Comparison of ENCODE assay signal across 18 mouse cellular contexts in genomic region chr17:57251431-57251830, GRCm38 (mm10). TPM values are rescaled to one million over a fixed set of nuclear protein-coding genes. Genes with fewer than 3 reads are reported as not detected.
A peak's percentile ranks its signal among the peaks of the same experiment; 100 is the strongest.
DNase-seq lines count a peak whose midpoint lies in the region; ATAC-seq and TF ChIP-seq lines count a peak whose summit lies in the region.
"Had no signal": no experiment of that assay in that cellular context is flagged by ENCODE, and none has a peak within 500 bp of the region (broad histone marks: within the 10 kb centered on the region; RNA-seq: fewer than 3 reads in every experiment).

No protein-coding gene starts in this region.

- H3K4me1 ChIP-seq in heart, embryonic 15.5 days (replicated peaks) = peaks cover 27% of the 10 kb centered on the region
- no peaks in the 10 kb centered on the region for H3K4me1 ChIP-seq in lung, embryonic 14.5 days (ENCODE audit: insufficient read depth)
- H3K4me1 ChIP-seq in embryonic facial prominence, embryonic 13.5 days = peaks cover 19% of the 10 kb centered on the region
- H3K4me1 ChIP-seq in stomach, embryonic 14.5 days (ENCODE audit: control insufficient read depth, insufficient read depth, low read length) = peaks cover 15% of the 10 kb centered on the region

- DNase-seq in heart, postnatal 25 days (ENCODE audit: low spot score) = no peak
- DNase-seq in lung, embryonic 14.5 days = no peak
- no peak for DNase-seq in lung, postnatal 10 days
- no peak for DNase-seq in cerebellum, postnatal 14 days
- DNase-seq: cerebellum, adult 9-10 months; embryo, embryonic 11 days; kidney, postnatal 25 days; lung, adult 18-20 months had no signal

- H3K36me3 ChIP-seq in heart, embryonic 15.5 days = peaks cover 27% of the 10 kb centered on the region; the same call in 1 of the 2 replicates
- H3K36me3 ChIP-seq in lung, embryonic 14.5 days (ENCODE audit: insufficient read depth) = peaks cover 35% of the 10 kb centered on the region
- H3K36me3 ChIP-seq in embryonic facial prominence, embryonic 13.5 days = peaks cover 37% of the 10 kb centered on the region
- peaks cover 24% of the 10 kb centered on the region for H3K36me3 ChIP-seq in stomach, embryonic 14.5 days (ENCODE audit: control insufficient read depth, insufficient read depth, low read length)

- no peak overlapping the region for H3K9ac ChIP-seq in heart, embryonic 15.5 days
- no peak overlapping the region for H3K9ac ChIP-seq in lung, embryonic 14.5 days
- no peak overlapping the region for H3K9ac ChIP-seq in embryonic facial prominence, embryonic 13.5 days
- H3K9ac ChIP-seq in stomach, embryonic 14.5 days (replicated peaks; ENCODE audit: low read depth, low read length) = no peak overlapping the region

- no peaks in the 10 kb centered on the region for H3K27me3 ChIP-seq in heart, embryonic 15.5 days
- no peaks in the 10 kb centered on the region for H3K27me3 ChIP-seq in lung, embryonic 14.5 days (ENCODE audit: insufficient read depth, low read length)
- H3K27me3 ChIP-seq in embryonic facial prominence, embryonic 13.5 days = no peaks in the 10 kb centered on the region
- no peaks in the 10 kb centered on the region for H3K27me3 ChIP-seq in stomach, embryonic 14.5 days (ENCODE audit: control insufficient read depth, insufficient read depth, low read length)
- H3K27me3 ChIP-seq: limb, embryonic 15.5 days had no signal

- no peak for TF ChIP-seq CTCF in lung, embryonic 14.5 days (IDR thresholded peaks at IDR 0.05; ENCODE audit: low read depth)

- no peaks in the 10 kb centered on the region for H3K9me3 ChIP-seq in heart, embryonic 15.5 days (replicated peaks)
- no peaks in the 10 kb centered on the region for H3K9me3 ChIP-seq in lung, embryonic 14.5 days (ENCODE audit: low read depth, low read length)
- no peaks in the 10 kb centered on the region for H3K9me3 ChIP-seq in embryonic facial prominence, embryonic 13.5 days
- H3K9me3 ChIP-seq in stomach, embryonic 14.5 days (ENCODE audit: control insufficient read depth, low read depth, low read length) = no peaks in the 10 kb centered on the region
- H3K9me3 ChIP-seq: hindbrain, embryonic 10.5 days; limb, embryonic 15.5 days had no signal

- peak overlapping the region; percentile 96 for H3K4me2 ChIP-seq in heart, embryonic 15.5 days
- H3K4me2 ChIP-seq in lung, embryonic 14.5 days = peak overlapping the region; percentile 85
- no peak overlapping the region; the same call in 1 of the 2 replicates for H3K4me2 ChIP-seq in embryonic facial prominence, embryonic 13.5 days
- peak overlapping the region; percentile 90; the same call in 1 of the 2 replicates for H3K4me2 ChIP-seq in stomach, embryonic 14.5 days (replicated peaks; ENCODE audit: low read depth, low read length)

- H3K27ac ChIP-seq in heart, embryonic 15.5 days = no peak overlapping the region
- no peak overlapping the region for H3K27ac ChIP-seq in lung, embryonic 14.5 days (ENCODE audit: low read depth)
- no peak overlapping the region for H3K27ac ChIP-seq in embryonic facial prominence, embryonic 13.5 days
- H3K27ac ChIP-seq in stomach, embryonic 14.5 days (ENCODE audit: low read length) = no peak overlapping the region

- peak overlapping the region; percentile 94; the same call in 1 of the 2 replicates for H3K4me3 ChIP-seq in heart, embryonic 15.5 days
- peak overlapping the region; percentile 77; the same call in 1 of the 2 replicates for H3K4me3 ChIP-seq in lung, embryonic 14.5 days (ENCODE audit: low read depth, low read length)
- H3K4me3 ChIP-seq in embryonic facial prominence, embryonic 13.5 days = peak overlapping the region; percentile 68; the same call in 1 of the 2 replicates
- no peak overlapping the region for H3K4me3 ChIP-seq in stomach, embryonic 14.5 days (ENCODE audit: low read depth, low read length)

- ATAC-seq in heart, embryonic 15.5 days (replicated peaks; ENCODE audit: insufficient number of reproducible peaks, insufficient read depth, low FRiP score, low read depth) = no peak
- no peak for ATAC-seq in lung, embryonic 14.5 days (ENCODE audit: insufficient read depth)
- ATAC-seq in embryonic facial prominence, embryonic 13.5 days (ENCODE audit: insufficient number of reproducible peaks, insufficient read depth, low FRiP score, low TSS enrichment, low read depth) = no peak
- ATAC-seq in stomach, embryonic 14.5 days (ENCODE audit: insufficient number of reproducible peaks, insufficient read depth, low FRiP score, low read depth) = no peak
- ATAC-seq: intestine, embryonic 16.5 days; midbrain, embryonic 16.5 days had no signal

- intact Hi-C loops in heart, postnatal 25 days (cut with DNase I) = loop anchor here (2.0 to 10.0 kb wide), 2 partner anchors 23 to 437 kb away; no protein-coding TSS in a partner anchor

- WGBS in heart, embryonic 15.5 days = 91% methylated on average over 3 of the region's 3 CpGs
- WGBS in lung, embryonic 14.5 days = 94% methylated on average over 3 of the region's 3 CpGs
- WGBS in embryonic facial prominence, embryonic 13.5 days = 92% methylated on average over 3 of the region's 3 CpGs
- WGBS in stomach, embryonic 14.5 days = 97% methylated on average over 3 of the region's 3 CpGs

RNA-seq across cellular contexts. Expression of gene Trip10, which starts 2.2 kb away (rescaled TPM):
- 39.1 and 43.7 TPM in 2 replicates for polyA plus RNA-seq in heart, embryonic 15.5 days (2015; fragmentation: Nextera tagmentation; extraction: Ambion mirVana)
- 100 to 1,000 TPM in 1 of 2 experiments, 10 to 100 TPM in 1; 90.6 to 107 TPM for total RNA-seq in heart, postnatal 25 days (2021)
- polyA plus RNA-seq in lung, embryonic 14.5 days (2014; fragmentation: Nextera tagmentation; extraction: Ambion mirVana) = 39.9 and 40.3 TPM in 2 replicates
- polyA plus RNA-seq in embryonic facial prominence, embryonic 13.5 days (2015; fragmentation: Nextera tagmentation; extraction: Ambion mirVana) = 38.1 and 41.5 TPM in 2 replicates
- polyA plus RNA-seq in stomach, embryonic 14.5 days (2014; fragmentation: Nextera tagmentation; extraction: Ambion mirVana) = 33.4 and 35.4 TPM in 2 replicates

RNA-seq across cellular contexts. Expression of gene Gpr108, which starts 3.2 kb away (rescaled TPM):
- polyA plus RNA-seq in heart, embryonic 15.5 days (2015; fragmentation: Nextera tagmentation; extraction: Ambion mirVana) = 26.5 and 29.0 TPM in 2 replicates
- total RNA-seq in heart, postnatal 25 days (2021) = 10 to 100 TPM; 26.1 to 29.5 TPM
- polyA plus RNA-seq in lung, embryonic 14.5 days (2014; fragmentation: Nextera tagmentation; extraction: Ambion mirVana) = 30.8 and 33.9 TPM in 2 replicates
- polyA plus RNA-seq in embryonic facial prominence, embryonic 13.5 days (2015; fragmentation: Nextera tagmentation; extraction: Ambion mirVana) = 31.6 and 33.1 TPM in 2 replicates
- polyA plus RNA-seq in stomach, embryonic 14.5 days (2014; fragmentation: Nextera tagmentation; extraction: Ambion mirVana) = 38.6 and 40.6 TPM in 2 replicates

RNA-seq across cellular contexts. Expression of gene C3, which starts 23.5 kb away (rescaled TPM):
- polyA plus RNA-seq in heart, embryonic 15.5 days (2015; fragmentation: Nextera tagmentation; extraction: Ambion mirVana) = 1.8 and 5.6 TPM in 2 replicates
- 10 to 100 TPM; 47.1 to 80.7 TPM for total RNA-seq in heart, postnatal 25 days (2021)
- 0.64 and 0.67 TPM in 2 replicates for polyA plus RNA-seq in lung, embryonic 14.5 days (2014; fragmentation: Nextera tagmentation; extraction: Ambion mirVana)
- polyA plus RNA-seq in embryonic facial prominence, embryonic 13.5 days (2015; fragmentation: Nextera tagmentation; extraction: Ambion mirVana) = 0.13 and 4.8 TPM in 2 replicates
- polyA plus RNA-seq in stomach, embryonic 14.5 days (2014; fragmentation: Nextera tagmentation; extraction: Ambion mirVana) = 0.48 and 1.4 TPM in 2 replicates

RNA-seq across cellular contexts. Expression of gene Vav1, which starts 27.5 kb away (rescaled TPM):
- polyA plus RNA-seq in heart, embryonic 15.5 days (2015; fragmentation: Nextera tagmentation; extraction: Ambion mirVana) = 1.8 and 9.6 TPM in 2 replicates
- total RNA-seq in heart, postnatal 25 days (2021) = 1 to 10 TPM; 1.5 to 1.7 TPM
- 2.7 TPM in 2 replicates for polyA plus RNA-seq in lung, embryonic 14.5 days (2014; fragmentation: Nextera tagmentation; extraction: Ambion mirVana)
- polyA plus RNA-seq in embryonic facial prominence, embryonic 13.5 days (2015; fragmentation: Nextera tagmentation; extraction: Ambion mirVana) = 2.6 and 2.9 TPM in 2 replicates
- polyA plus RNA-seq in stomach, embryonic 14.5 days (2014; fragmentation: Nextera tagmentation; extraction: Ambion mirVana) = 1.8 and 2.7 TPM in 2 replicates

RNA-seq across cellular contexts. Expression of gene Tnfsf14, which starts 57.5 kb away (rescaled TPM):
- polyA plus RNA-seq in heart, embryonic 15.5 days (2015; fragmentation: Nextera tagmentation; extraction: Ambion mirVana) = 0.29 TPM in 1 of 2 replicates, not detected in the other
- total RNA-seq in heart, postnatal 25 days (2021) = not detected
- polyA plus RNA-seq in lung, embryonic 14.5 days (2014; fragmentation: Nextera tagmentation; extraction: Ambion mirVana) = 0.16 and 0.46 TPM in 2 replicates
- polyA plus RNA-seq in embryonic facial prominence, embryonic 13.5 days (2015; fragmentation: Nextera tagmentation; extraction: Ambion mirVana) = 0.18 TPM in 1 of 2 replicates, not detected in the other
- 0.31 TPM in 1 of 2 replicates, not detected in the other for polyA plus RNA-seq in stomach, embryonic 14.5 days (2014; fragmentation: Nextera tagmentation; extraction: Ambion mirVana)
- total RNA-seq: gastrocnemius, adult 8-10 months; layer of hippocampus, postnatal 10 days had no signal
- polyA plus RNA-seq: heart, embryonic 14.5 days; midbrain, embryonic 16.5 days had no signal
